Mouse (Mus musculus): ENCODE data around the gene Sfi1. TPM values are rescaled to one million over a fixed set of nuclear protein-coding genes. Genes with fewer than 3 reads are reported as not detected.
"Not testable (repeated sequence)": the region's sequence is repeated elsewhere in the genome, so short reads cannot be mapped to it uniquely, and the experiment has no call there.

Gene Sfi1
- total and polyA plus RNA-seq, 3 experiments: 10.2 to 25.2 (median 17.4) TPM

DNA sequence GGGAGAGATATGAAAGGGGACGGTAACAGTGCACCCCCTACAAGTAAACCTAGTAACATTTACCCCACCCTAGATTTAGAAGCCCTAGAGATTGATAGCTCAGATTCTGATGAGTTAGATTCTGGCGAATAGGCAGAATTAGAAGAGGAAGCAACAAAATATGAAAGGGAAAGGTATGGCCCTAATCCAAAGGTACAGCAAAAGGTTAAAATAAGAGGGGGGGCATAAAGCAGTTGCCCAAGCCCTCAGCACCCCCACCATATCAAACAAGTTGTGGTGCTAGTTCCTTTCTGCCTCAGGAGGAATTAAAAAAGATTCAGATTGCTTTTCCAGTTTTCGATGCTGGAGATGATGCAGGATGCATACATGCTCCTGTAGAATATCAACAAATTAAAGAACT, 87.1 kb downstream of the Sfi1 start:
- dilution Hi-C loops (cut with MboI; ENCODE audit: extremely low pct_ligation_motif_present, extremely low pct_unique_long_range_greater_than_20kb, low sequenced_read_pairs) (no loop called here), in situ Hi-C loops (cut with MboI; ENCODE audit: low pct_ligation_motif_present, low pct_unique_long_range_greater_than_20kb, low sequenced_read_pairs) (no loop called here)
- Histone ChIP-seq H3K4me3 (replicated peaks in 1 of 3; ENCODE audit: low read depth in 2 of 3, low read length in 2 of 3, poor library complexity in 1 of 3) (no peak overlapping the region), H3K4me1 (ENCODE audit: control insufficient read depth in 1 of 2, insufficient read depth in 2 of 2) (no peaks in the 10 kb centered on the region), H3K9ac (ENCODE audit: insufficient read depth, low read depth) (no peak overlapping the region), H3K27ac (ENCODE audit: insufficient read depth, low read depth) (no peak overlapping the region), H3K36me3 (replicated peaks in 1 of 2; ENCODE audit: control insufficient read depth in 1 of 2, insufficient read depth in 1 of 2, low read length in 1 of 2) (peaks cover 3 to 14% of the 10 kb centered on the region in 2 experiments), H3K27me3 (replicated peaks) (no peaks in the 10 kb centered on the region), H3K79me2 (replicated peaks; ENCODE audit: control insufficient read depth, extremely low read depth, insufficient read depth, poor library complexity, severe bottlenecking) (peaks cover 5% of the 10 kb centered on the region; the same call in 1 of the 2 replicates), H3K4me2 (ENCODE audit: insufficient read depth, low read depth, poor library complexity, severe bottlenecking) (no peak overlapping the region), H3K9me3 (replicated peaks; ENCODE audit: low read length) (peaks cover 14% of the 10 kb centered on the region)
- no peak for DNase-seq (ENCODE audit: extremely low read depth)
- TF ChIP-seq NRF1 (IDR thresholded peaks at IDR 0.05; ENCODE audit: low read depth, low read length) (no peak), ZC3H11A (IDR thresholded peaks at IDR 0.05; ENCODE audit: low read depth, low read length) (no peak), CHD2 (IDR thresholded peaks at IDR 0.05; ENCODE audit: low read length) (no peak), IRF4 (IDR thresholded peaks at IDR 0.05; ENCODE audit: low read depth, low read length) (no peak), ETS1 (conservative IDR thresholded peaks at IDR 0.05; ENCODE audit: low read depth, low read length) (no peak), GABPA (IDR thresholded peaks at IDR 0.05; ENCODE audit: insufficient replicate concordance, low read depth, low read length) (no peak), MAFK (IDR thresholded peaks at IDR 0.05; ENCODE audit: insufficient replicate concordance, low read length) (no peak), TCF12 (IDR thresholded peaks at IDR 0.05; ENCODE audit: low read depth, low read length) (no peak), MAX (IDR thresholded peaks at IDR 0.05; ENCODE audit: low read length) (no peak), RAD21 (IDR thresholded peaks at IDR 0.05; ENCODE audit: low read depth, low read length) (no peak), POLR2AphosphoS2 (IDR thresholded peaks at IDR 0.05; ENCODE audit: low read depth, low read length) (no peak), CTCF (conservative IDR thresholded peaks at IDR 0.05 in 1 of 2, IDR thresholded peaks at IDR 0.05 in 1 of 2; ENCODE audit: low read depth in 2 of 2, low read length in 2 of 2) (no peak), ZMIZ1 (IDR thresholded peaks at IDR 0.05; ENCODE audit: low read depth, low read length) (no peak), MXI1 (IDR thresholded peaks at IDR 0.05; ENCODE audit: low read depth, low read length) (no peak), E2F4 (IDR thresholded peaks at IDR 0.05; ENCODE audit: insufficient replicate concordance, low read depth, low read length) (no peak)

DNA sequence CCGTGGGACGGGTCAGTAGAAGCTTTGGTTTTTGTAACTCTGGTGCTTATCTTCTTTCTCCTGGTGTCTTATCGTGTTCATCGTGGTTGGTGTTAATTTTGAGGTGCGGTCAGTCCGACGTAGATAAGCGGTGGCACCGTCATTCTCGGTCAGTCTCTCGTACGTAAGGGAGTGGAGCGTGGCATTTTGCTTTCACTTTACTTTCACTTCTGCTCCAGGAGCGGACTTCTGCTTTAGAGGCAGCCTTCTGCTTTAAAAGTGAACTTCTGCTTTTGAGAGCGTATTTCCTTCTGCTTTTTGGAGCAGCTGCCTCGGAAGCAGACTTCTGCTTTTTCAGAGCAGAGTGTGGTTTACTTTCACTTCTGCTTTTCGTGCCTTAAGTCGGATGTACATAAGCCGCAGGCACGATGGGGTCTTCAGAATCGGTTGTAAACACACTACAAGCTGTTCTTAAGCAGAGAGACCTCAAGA, 88.0 kb downstream of the Sfi1 start:
- in situ Hi-C loops (cut with MboI; ENCODE audit: low pct_ligation_motif_present, low pct_unique_long_range_greater_than_20kb, low sequenced_read_pairs): no loop called here
- dilution Hi-C loops (cut with MboI; ENCODE audit: extremely low pct_ligation_motif_present, extremely low pct_unique_long_range_greater_than_20kb, low sequenced_read_pairs): no loop called here
- Histone ChIP-seq H3K27me3 (replicated peaks) (no peaks in the 10 kb centered on the region), H3K36me3 (replicated peaks in 1 of 2; ENCODE audit: control insufficient read depth in 1 of 2, insufficient read depth in 1 of 2, low read length in 1 of 2) (peaks cover 3 to 11% of the 10 kb centered on the region in 2 experiments), H3K4me2 (ENCODE audit: insufficient read depth, low read depth, poor library complexity, severe bottlenecking) (no peak overlapping the region), H3K4me1 (ENCODE audit: control insufficient read depth in 1 of 2, insufficient read depth in 2 of 2) (no peaks in the 10 kb centered on the region), H3K9me3 (replicated peaks; ENCODE audit: low read length) (peaks cover 15% of the 10 kb centered on the region), H3K27ac (ENCODE audit: insufficient read depth, low read depth) (peak overlapping the region; percentile 37), H3K9ac (ENCODE audit: insufficient read depth, low read depth) (no peak overlapping the region), H3K79me2 (replicated peaks; ENCODE audit: control insufficient read depth, extremely low read depth, insufficient read depth, poor library complexity, severe bottlenecking) (peaks cover 5% of the 10 kb centered on the region; the same call in 1 of the 2 replicates), H3K4me3 (replicated peaks in 1 of 3; ENCODE audit: low read depth in 2 of 3, low read length in 2 of 3, poor library complexity in 1 of 3) (peak overlapping the region in 1 of 3 experiments; percentile 2)
- peak; percentile 97 for DNase-seq (ENCODE audit: extremely low read depth)
- TF ChIP-seq MAFK (IDR thresholded peaks at IDR 0.05; ENCODE audit: insufficient replicate concordance, low read length): no peak
- TF ChIP-seq ZNF384 (IDR thresholded peaks at IDR 0.05; ENCODE audit: low read depth, low read length): no peak
- no peak for TF ChIP-seq CTCF (conservative IDR thresholded peaks at IDR 0.05 in 1 of 2, IDR thresholded peaks at IDR 0.05 in 1 of 2; ENCODE audit: low read depth in 2 of 2, low read length in 2 of 2)
- no peak for TF ChIP-seq UBTF (IDR thresholded peaks at IDR 0.05; ENCODE audit: low read depth, low read length)
- no peak for TF ChIP-seq NELFE (IDR thresholded peaks at IDR 0.05; ENCODE audit: low read depth, low read length)
- no peak for TF ChIP-seq RAD21 (IDR thresholded peaks at IDR 0.05; ENCODE audit: low read depth, low read length)
- no peak for TF ChIP-seq ZKSCAN1 (IDR thresholded peaks at IDR 0.05; ENCODE audit: borderline replicate concordance, low read depth, low read length)
- TF ChIP-seq JUND (conservative IDR thresholded peaks at IDR 0.05; ENCODE audit: low read depth, low read length): no peak
- TF ChIP-seq SIN3A (IDR thresholded peaks at IDR 0.05; ENCODE audit: low read length): no peak
- no peak for TF ChIP-seq CHD1 (IDR thresholded peaks at IDR 0.05; ENCODE audit: low read depth, low read length)
- TF ChIP-seq POLR2A (IDR thresholded peaks at IDR 0.05; ENCODE audit: low read depth, low read length): no peak
- no peak for TF ChIP-seq HCFC1 (IDR thresholded peaks at IDR 0.05; ENCODE audit: low read depth, low read length)
- no peak for TF ChIP-seq MXI1 (IDR thresholded peaks at IDR 0.05; ENCODE audit: low read depth, low read length)
- TF ChIP-seq SMC3 (IDR thresholded peaks at IDR 0.05; ENCODE audit: low read depth, low read length): no peak
- no peak for TF ChIP-seq KAT2A (IDR thresholded peaks at IDR 0.05; ENCODE audit: insufficient replicate concordance, low read length)

DNA sequence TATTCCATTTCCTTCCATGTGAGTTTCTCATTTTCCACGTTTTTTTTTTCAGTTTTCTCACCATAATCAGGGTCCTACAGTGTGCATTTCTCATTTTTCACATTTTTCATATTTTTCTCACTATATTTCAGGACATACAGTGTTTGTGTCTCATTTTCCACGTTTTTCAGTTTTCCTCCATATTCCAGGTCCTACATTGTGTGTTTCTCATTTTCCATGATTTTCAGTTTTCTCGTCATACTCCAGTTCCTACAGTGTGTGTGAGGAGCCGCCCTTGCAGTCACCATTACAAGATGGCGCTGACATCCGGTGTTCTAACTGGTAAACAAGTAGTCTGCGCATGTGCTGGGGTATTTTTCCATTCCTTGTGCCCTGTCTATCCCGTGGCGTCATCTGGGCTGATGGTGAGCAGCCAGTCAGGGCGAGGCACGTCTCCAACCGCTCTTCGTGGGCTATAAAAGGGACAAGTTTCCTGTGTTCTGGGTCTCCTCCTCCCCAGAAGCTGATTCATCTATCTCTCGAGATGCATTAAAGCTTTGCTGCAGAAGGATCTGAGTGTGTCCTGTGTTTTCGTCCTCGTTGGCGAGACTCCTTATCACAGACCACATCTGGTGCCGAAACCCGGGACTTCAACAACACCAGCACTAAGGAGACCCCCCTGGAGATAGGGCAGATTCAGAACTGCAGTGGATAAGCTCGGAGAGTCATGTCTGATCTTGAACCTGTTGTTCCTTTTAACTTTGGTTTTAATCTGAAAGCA, 88.6 kb downstream of the Sfi1 start:
- H3K27ac ChIP-seq (ENCODE audit: insufficient read depth, low read depth): peak overlapping the region; percentile 37
- DNase-seq (ENCODE audit: extremely low read depth): peak; percentile 73
- H3K27me3 ChIP-seq (replicated peaks); H3K9ac ChIP-seq (ENCODE audit: insufficient read depth, low read depth); H3K79me2 ChIP-seq (replicated peaks; ENCODE audit: control insufficient read depth, extremely low read depth, insufficient read depth, poor library complexity, severe bottlenecking); H3K4me2 ChIP-seq (ENCODE audit: insufficient read depth, low read depth, poor library complexity, severe bottlenecking); dilution Hi-C loops (cut with MboI; ENCODE audit: extremely low pct_ligation_motif_present, extremely low pct_unique_long_range_greater_than_20kb, low sequenced_read_pairs); H3K4me3 ChIP-seq (replicated peaks in 1 of 3; ENCODE audit: low read depth in 2 of 3, low read length in 2 of 3, poor library complexity in 1 of 3); in situ Hi-C loops (cut with MboI; ENCODE audit: low pct_ligation_motif_present, low pct_unique_long_range_greater_than_20kb, low sequenced_read_pairs); H3K4me1 ChIP-seq (ENCODE audit: control insufficient read depth in 1 of 2, insufficient read depth in 2 of 2): not testable (repeated sequence)
- peaks cover 16% of the 10 kb centered on the region for H3K9me3 ChIP-seq (replicated peaks; ENCODE audit: low read length)
- peaks cover 3 to 11% of the 10 kb centered on the region in 2 experiments for H3K36me3 ChIP-seq (replicated peaks in 1 of 2; ENCODE audit: control insufficient read depth in 1 of 2, insufficient read depth in 1 of 2, low read length in 1 of 2)
